Mouse (Mus musculus) adrenal gland, adult (tissue): ENCODE measurements around the gene Polr1b.
A peak's percentile ranks its signal among the peaks of the same experiment; 100 is the strongest.

Source experiments
- DNase-seq, 2 experiments: peaks; one replicate each; pipeline ENCODE4 v3.0.0; 2022 to 2023; ENCODE audit warnings: low spot score in 1 of 2; ENCODE audit not compliant: inconsistent age in 2 of 2

The Polr1b gene

GRCm38 (mm10) chr2:129100784-129101310 is at the start of gene Polr1b:
TSS of gene Polr1b (plus strand) at chr2:129100995.
- peak; percentile 93 to 98 for DNase-seq

DNA sequence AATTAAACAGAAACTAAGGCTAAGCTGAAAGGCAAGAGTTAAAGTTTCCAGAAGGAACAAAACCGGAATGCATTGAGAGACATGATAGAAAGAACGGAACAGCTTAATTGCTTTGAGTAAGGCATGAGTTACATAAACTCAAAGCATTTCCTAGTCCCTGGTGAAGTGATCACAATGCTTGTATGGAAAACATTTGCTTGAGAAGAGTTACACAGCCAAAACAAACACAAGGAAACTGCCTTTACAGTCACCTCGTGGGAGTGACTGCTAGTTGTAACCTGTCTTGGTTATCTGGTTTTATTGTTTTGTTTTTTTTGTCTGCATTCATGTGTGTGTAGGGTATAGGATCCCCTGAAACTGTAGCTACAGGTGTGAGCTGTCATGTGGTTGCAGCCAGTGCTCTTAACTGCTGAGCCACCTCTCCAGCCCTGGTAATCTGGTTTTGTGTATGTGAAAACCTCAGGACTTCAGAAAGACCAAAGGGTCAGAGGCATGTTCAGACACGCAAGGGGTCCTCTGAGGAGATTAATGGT is 48.3 kb upstream of the Polr1b start:
- DNase-seq = no peak

- DNase-seq = peak; percentile 45 to 61
Observed at GRCm38 (mm10) chr2:129055741-129056140, 45.1 kb upstream of the Polr1b start.

DNA sequence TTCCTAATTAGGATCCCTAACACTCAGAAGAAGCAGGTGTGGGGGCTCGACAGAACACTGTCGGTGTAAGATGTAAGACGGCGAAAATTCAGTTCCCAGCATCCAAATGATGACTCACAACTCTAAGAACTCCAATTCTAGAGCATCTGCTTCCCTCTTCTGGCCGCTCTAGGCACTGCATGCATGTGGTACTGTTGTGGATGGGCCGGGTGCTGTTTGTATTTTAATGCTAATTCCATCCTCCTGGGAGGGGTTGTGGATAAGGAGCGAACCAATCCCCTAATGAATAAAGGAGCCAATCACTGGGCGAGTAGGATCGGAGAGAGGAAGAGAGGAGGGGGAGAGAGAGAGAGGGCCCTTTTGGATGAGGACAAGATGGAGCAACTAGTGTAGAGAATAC is 44.2 kb upstream of the Polr1b start:
- peak in 1 of 2 experiments; percentile 58 for DNase-seq

DNA sequence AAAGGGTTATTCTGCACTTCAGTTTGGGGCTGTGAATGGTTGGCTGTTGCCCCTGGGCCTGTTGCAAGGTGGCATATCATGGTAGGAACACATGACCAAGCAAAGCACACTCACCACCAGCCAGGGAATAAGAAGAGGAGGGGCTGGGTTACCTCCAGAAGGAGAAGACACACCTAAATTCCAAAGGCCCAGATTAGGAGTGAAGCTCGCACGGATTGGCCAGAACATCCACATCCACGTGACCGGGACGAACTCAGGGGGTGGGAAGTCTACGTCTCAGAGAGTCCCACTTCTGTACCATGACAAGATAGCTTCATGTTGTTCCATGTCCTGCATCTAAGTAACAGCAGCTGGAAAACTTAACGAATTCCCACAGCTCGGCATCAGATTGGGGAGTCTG is 43.5 kb upstream of the Polr1b start:
- no peak for DNase-seq

DNA sequence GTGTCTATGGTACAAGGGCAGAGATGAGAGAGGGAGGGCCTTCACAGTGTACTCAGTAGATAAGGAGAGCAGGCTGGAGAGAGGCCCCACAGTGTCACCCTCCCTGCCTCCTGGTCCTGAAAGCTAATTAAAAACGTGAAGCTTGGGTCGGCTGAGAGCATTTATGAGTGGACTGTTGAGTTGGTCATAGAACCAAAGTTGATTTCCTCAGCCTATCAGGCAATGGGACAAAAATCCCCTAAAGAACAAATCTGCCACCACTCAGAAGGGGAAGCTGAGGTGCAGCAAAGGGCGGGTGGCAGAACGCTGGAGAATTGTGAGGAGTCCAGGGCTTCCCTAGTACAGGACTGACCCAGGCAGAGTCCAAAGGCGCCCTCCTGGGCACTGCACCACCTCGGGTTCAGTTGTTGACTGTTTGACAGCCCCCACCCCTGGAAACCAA is 42.9 kb upstream of the Polr1b start:
- no peak for DNase-seq

- no peak for DNase-seq
Observed at GRCm38 (mm10) chr2:129061456-129062059, 39.2 kb upstream of the Polr1b start.

DNA sequence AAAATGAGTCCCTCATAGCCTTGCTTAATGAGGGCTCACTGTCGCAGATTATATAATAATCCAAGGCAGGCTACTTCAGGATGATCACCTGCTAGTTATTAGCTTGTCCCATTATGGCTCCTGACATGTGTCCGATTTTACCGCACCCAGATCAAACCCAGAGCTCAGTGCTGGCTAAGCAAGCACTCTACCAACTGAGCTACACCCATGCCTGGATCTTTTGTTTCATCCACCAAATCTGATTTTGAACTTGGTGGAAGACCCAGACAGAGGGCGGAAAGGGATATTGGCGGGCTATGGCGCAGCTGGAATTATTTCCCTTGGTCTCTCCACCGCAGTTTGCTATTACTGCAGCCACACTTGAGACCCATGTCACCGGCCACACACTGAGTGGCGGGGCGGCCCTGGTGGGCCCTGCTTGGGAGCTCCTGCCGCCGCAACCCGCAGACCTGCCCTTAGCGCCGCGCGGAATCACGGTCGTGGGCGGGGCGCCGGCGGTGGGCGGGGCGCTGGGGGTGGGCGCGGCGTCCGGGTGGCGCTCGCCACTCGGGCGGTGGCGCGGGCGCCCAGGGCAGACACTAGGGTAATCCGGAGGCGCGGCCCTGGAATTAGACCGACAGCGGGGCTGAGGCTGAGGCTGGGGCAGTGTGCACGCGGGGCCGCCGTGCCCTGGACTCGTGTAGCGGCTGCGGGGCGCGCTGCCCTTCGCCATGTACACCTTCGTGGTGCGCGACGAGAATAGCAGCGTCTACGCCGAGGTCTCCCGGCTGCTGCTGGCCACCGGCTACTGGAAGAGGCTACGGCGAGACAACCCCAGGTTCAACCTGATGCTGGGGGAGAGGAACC is 35.1 kb upstream of the Polr1b start, which contains the start of gene Ttl:
Gene Ttl, plus strand, starts transcription at position 506 of the 846 bp plus-strand sequence.
- peak; percentile 83 to 94 for DNase-seq

- DNase-seq = peak; percentile 67 to 88
Observed at GRCm38 (mm10) chr2:129066326-129066725, 34.5 kb upstream of the Polr1b start.

GRCm38 (mm10) chr2:129070296-129070695 is 30.5 kb upstream of the Polr1b start:
- DNase-seq = no peak

- peak in 1 of 2 experiments; percentile 53 for DNase-seq
Observed at GRCm38 (mm10) chr2:129078313-129078712, 22.5 kb upstream of the Polr1b start.

- DNase-seq = no peak
Observed at GRCm38 (mm10) chr2:129079194-129079593, 21.6 kb upstream of the Polr1b start.

GRCm38 (mm10) chr2:129081097-129081496 is 19.7 kb upstream of the Polr1b start:
- DNase-seq = no peak

DNA sequence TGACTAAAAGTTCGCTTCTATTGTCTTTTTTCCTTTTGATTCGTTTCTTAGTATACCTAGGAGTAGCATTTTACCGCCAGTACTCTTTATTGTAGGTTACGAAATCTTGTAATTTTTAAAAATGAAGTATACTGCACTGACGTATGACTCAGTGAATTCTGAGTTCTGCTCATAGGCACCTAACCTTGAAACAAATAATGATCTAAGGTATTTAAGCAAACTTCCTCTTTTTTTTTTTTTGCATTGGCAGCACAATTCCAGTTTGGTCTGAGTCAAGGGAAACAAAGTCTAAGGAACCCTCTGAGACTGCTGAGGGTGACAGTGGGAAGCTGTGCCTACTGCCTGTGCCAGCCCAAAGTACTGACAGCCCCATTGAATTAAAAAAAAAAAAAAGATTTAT is 17.3 kb upstream of the Polr1b start:
- DNase-seq = no peak

- DNase-seq = peak; percentile 21 to 62
Observed at GRCm38 (mm10) chr2:129084959-129085358, 15.8 kb upstream of the Polr1b start.

DNA sequence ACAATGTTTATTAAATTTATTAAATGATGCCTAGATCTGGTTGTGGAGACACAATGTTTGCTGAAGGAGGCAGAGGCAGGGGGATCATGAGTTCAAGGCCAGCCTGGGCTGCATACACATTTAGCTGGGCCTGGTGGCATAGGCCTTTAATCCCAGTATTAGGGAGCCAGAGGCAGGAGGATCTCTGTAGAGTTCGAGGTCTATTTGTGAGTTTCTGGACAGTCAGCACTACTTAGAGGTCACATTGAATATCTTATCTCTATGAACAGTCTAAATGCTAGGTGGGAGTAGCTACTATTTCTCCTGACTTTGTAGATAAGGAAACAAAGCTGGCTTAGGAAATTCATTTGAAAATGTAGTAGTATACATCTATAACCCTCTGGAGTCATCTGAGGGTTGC is 13.3 kb upstream of the Polr1b start:
- DNase-seq = no peak

- no peak for DNase-seq
Observed at GRCm38 (mm10) chr2:129090370-129090769, 10.4 kb upstream of the Polr1b start.

DNA sequence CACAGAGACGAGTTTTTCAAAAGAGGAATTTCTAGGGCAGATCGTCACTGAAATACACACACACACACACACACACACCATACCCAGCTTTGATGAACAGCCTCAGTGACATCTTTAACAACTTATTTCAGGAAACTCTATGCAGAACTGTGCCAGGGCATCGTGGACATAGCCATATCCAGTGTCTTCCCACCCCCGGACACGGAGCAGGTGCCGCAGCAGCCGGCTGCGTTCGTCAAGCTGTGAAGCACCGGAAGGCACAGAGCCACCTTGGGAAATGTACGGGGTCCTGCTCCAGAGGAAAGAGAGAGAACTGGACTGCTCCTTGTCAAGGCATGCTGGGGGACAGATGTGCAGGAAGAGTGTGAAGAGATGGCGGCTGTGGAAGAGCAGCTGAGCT is 8.0 kb upstream of the Polr1b start:
- no peak for DNase-seq

- no peak for DNase-seq
Observed at GRCm38 (mm10) chr2:129093926-129094724, 6.7 kb upstream of the Polr1b start.

DNA sequence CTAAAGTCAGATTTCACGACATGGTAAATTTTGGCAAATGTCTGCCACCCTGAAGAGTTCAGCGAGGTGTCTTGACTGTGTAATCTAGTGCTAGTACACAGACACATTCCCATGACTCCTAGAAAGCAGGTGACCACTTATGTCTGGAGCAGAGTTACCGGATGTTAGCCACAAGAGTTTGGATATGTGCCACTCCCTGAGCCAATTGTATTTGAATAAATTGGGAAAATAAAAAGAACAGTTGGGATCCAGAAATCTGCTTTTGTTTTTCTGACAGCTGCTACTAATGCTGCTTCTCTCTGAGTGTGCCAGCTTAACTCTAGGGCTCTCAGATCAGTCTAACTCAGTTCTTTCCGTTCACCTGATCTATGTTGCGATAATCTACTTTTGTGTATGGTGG is 12.1 kb downstream of the Polr1b start:
- DNase-seq = no peak
